Mouse (Mus musculus): ENCODE measurements around the gene 4931406C07Rik.

DNA sequence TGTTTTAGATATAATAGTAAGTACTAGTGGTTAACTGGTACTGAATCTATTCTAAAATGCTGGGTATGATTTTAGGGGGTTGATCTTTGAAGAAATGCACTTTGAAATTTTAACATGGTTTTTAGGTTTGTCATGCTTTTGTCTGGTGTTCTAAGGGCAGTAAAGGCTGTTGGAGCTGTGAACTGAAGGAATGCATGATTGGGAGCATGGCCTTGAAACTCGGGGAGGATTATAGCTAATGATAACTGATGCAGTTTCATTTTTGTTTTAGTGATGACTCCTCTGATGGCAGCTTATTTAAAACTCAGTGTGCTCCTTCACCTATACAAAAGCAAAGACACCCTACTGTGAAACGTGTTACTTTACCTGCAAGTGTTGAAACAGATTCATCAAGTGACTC is 2.0 kb upstream of the 4931406C07Rik start:
- TF ChIP-seq HCFC1 (IDR thresholded peaks at IDR 0.05; ENCODE audit: low read depth, low read length) (no peak), EP300 (IDR thresholded peaks at IDR 0.05; ENCODE audit: low read depth in 1 of 2, low read length in 2 of 2) (no peak), POLR2A (IDR thresholded peaks at IDR 0.05; ENCODE audit: control insufficient read depth in 1 of 2, insufficient read depth in 1 of 2, low read depth in 1 of 2, low read length in 2 of 2, poor library complexity in 1 of 2) (no peak), MAFK (IDR thresholded peaks at IDR 0.05; ENCODE audit: borderline replicate concordance, low read depth, low read length) (no peak), CTCF (IDR thresholded peaks at IDR 0.05 in 2 of 3, conservative IDR thresholded peaks at IDR 0.05 in 1 of 3; ENCODE audit: control insufficient read depth in 1 of 3, insufficient read depth in 1 of 3, low read depth in 2 of 3, low read length in 3 of 3, poor library complexity in 1 of 3, severe bottlenecking in 1 of 3) (no peak), MXI1 (IDR thresholded peaks at IDR 0.05; ENCODE audit: low read depth, low read length) (no peak), POLR2AphosphoS2 (IDR thresholded peaks at IDR 0.05; ENCODE audit: low read length) (no peak)

Measured in MEL (cell line).